Mouse (Mus musculus) neural tube, embryonic 14.5 days (tissue): ENCODE measurements around the gene Trmt6. TPM values are rescaled to one million over a fixed set of nuclear protein-coding genes. Genes with fewer than 3 reads are reported as not detected.

Experiments
- ATAC-seq: fragments of 200-750 bp; cut with Nextera tagmentation; 2 replicates; pipeline ENCODE4 v1.8.0; 2017; ENCODE audit warnings: low read depth, mild to moderate bottlenecking, moderate TSS enrichment, moderate library complexity
- H3K27ac ChIP-seq: fragments of 300-500 bp; sonication (generic); 2 replicates; pipeline ENCODE4 v1.5.1; 2014; ENCODE audit warnings: low read depth, mild to moderate bottlenecking, control low read depth, low read length, moderate library complexity, mixed read lengths
- H3K27me3 ChIP-seq: fragments of 300-500 bp; sonication (generic); 2 replicates; pipeline ENCODE4 v1.6.1; 2014; ENCODE audit warnings: low read length; ENCODE audit not compliant: control insufficient read depth, insufficient read depth
- H3K36me3 ChIP-seq: fragments of 300-500 bp; sonication (generic); 2 replicates; pipeline ENCODE4 v1.6.1; 2014; ENCODE audit warnings: low read length, mixed read lengths; ENCODE audit not compliant: control insufficient read depth, insufficient read depth
- H3K4me1 ChIP-seq: fragments of 300-500 bp; sonication (generic); 2 replicates; pipeline ENCODE4 v1.6.1; 2014; ENCODE audit warnings: low read length; ENCODE audit not compliant: control insufficient read depth, insufficient read depth
- H3K4me2 ChIP-seq: fragments of 300-500 bp; sonication (generic); 2 replicates; pipeline ENCODE4 v1.6.1; 2014; ENCODE audit warnings: mild to moderate bottlenecking, low read depth, low read length, control low read depth
- H3K4me3 ChIP-seq: fragments of 300-500 bp; sonication (generic); 2 replicates; pipeline ENCODE4 v1.5.1; 2014; ENCODE audit warnings: low read depth, low read length, control low read depth, mixed read lengths
- H3K9ac ChIP-seq: fragments of 300-500 bp; sonication (generic); replicated peaks from 2 replicates; pipeline ENCODE4 v1.6.1; 2014; ENCODE audit warnings: low read depth, mild to moderate bottlenecking, control low read depth, low read length, mixed read lengths
- H3K9me3 ChIP-seq: fragments of 300-500 bp; sonication (generic); 2 replicates; pipeline ENCODE4 v1.6.1; 2016; ENCODE audit warnings: low read length; ENCODE audit not compliant: control insufficient read depth
- WGBS: fragments of 180-500 bp; shearing (Covaris S2); extraction: QIAGEN DNeasy Blood & Tissue Kit; methylation state at CpG from one replicate; pipeline ENCODE4 v1.1.7; 2014; 5-methylcytosine and 5-hydroxymethylcytosine counted together
- polyA plus RNA-seq: library from polyadenylated mRNA; unstranded; fragments of >200 nt; fragmentation: Nextera tagmentation; extraction: Ambion mirVana; gene quantifications from 2 replicates; pipeline ENCODE4 v1.2.1, GENCODE M21; 2014

The Trmt6 gene
- polyA plus RNA-seq, 1 experiment from 2014 or later, result 22.3 TPM

DNA sequence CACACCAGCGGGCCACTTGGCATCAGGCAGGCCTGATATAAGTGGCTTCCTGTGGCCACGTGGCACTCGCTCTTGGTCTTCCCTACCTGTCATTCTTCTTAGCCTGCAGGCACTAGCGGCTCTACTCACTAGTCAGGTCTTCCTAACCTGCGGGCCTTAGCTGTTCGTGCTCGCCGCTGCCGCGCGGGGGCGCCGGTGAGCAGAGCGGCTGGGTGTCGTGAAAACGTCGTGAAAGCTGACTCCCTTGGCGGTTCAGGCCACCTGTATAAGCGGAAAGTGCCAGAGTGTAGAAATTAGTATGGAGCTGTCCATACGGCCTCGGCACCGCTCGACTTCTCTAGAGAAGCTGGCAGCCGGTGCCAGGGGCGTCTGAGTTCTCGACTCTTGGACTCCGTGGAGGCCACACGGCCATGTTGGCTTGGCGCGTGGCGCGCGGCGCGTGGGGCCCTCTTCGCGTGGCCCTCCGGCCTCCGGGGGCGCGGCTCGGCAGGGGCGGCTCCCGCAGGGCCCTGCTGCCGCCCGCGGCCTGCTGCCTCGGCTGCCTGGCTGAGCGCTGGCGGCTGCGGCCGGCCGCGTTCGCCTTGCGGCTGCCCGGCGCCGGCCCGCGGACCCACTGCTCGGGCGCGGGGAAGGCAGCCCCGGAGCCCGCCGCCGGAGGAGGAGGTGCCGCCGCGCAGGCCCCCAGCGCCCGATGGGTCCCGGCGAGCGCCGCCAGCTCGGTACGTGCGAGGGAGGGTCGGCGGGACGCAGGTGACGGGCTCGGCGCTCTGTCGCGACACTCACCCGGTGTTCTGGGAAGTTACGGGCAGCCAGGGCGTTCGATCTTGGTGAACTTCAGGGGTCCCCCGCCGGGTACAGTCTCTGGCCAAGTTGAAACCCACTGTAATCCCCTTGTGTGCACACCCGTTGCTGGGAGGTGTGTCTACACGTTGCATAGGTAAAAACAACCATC, 30.8 kb upstream of the Trmt6 start, which contains the start of gene Crls1:
Gene Crls1 (plus strand): TSS at position 260 of the 952 bp plus-strand sequence.
- Histone ChIP-seq H3K36me3 (peaks cover 10% of the 10 kb centered on the region), H3K4me1 (peaks cover 16% of the 10 kb centered on the region), H3K4me2 (peak within 1 kb of the TSS; percentile 83), H3K9me3 (no peaks in the 10 kb centered on the region), H3K27ac (peak within 1 kb of the TSS; percentile 77), H3K9ac (peak within 1 kb of the TSS; percentile 87), H3K4me3 (peak within 1 kb of the TSS; percentile 91), H3K27me3 (no peaks in the 10 kb centered on the region)
- 1% methylated on average over 70 of the region's 96 CpGs for WGBS
- ATAC-seq, result peak; percentile 95

DNA sequence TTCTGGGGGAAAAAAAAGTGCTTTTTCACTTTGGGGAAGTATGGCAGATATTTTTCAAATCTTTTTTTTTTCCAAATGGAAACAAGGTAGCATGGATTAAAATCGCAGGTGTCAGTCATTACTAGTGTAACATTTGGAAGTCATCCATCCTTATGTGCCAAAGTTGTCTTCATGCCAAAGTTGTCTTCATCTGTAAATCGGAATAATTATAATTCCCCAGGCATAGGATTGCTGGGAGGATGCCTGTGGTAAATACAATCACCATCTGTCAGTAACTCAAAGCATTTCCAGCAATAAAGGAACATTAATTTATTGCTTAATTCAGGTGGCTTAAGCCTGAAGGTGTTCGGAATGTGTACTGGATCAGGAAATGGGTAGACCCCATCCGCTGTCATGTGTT, 25.2 kb upstream of the Trmt6 start:
- ATAC-seq, result no peak
- Histone ChIP-seq H3K27ac (no peak overlapping the region), H3K4me2 (no peak overlapping the region), H3K4me1 (peaks cover 2% of the 10 kb centered on the region; the same call in 1 of the 2 replicates), H3K9me3 (no peaks in the 10 kb centered on the region), H3K36me3 (no peaks in the 10 kb centered on the region), H3K27me3 (no peaks in the 10 kb centered on the region), H3K4me3 (no peak overlapping the region), H3K9ac (no peak overlapping the region)
- WGBS, result 93% methylated on average over 4 of the region's 4 CpGs

DNA sequence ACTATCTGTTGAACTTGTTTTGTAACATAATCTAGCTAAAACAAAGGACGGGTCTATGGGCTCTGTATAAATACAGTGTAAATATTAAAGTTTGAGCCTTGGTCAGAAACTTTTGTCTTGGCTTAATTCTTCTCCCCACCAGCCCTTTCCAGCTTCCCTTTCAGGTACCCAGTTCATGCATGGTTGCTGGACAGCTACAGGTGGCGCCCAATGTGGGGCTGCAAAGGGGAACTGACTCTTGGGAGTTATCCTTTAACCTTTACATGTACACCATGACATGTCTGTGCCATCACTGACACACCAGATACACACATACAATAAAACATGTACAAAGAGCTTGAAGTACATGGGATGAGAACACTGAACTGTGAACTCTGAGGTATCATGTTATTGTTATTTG, 12.9 kb downstream of the Trmt6 start:
- H3K36me3 ChIP-seq, result peaks cover 34% of the 10 kb centered on the region
- H3K27me3 ChIP-seq, result no peaks in the 10 kb centered on the region
- no peaks in the 10 kb centered on the region for H3K4me1 ChIP-seq
- no peak overlapping the region for H3K27ac ChIP-seq
- no peak overlapping the region for H3K9ac ChIP-seq
- H3K4me2 ChIP-seq, result no peak overlapping the region
- H3K9me3 ChIP-seq, result no peaks in the 10 kb centered on the region
- no peak for ATAC-seq
- 90% methylated on average over 2 of the region's 2 CpGs for WGBS
- H3K4me3 ChIP-seq, result no peak overlapping the region

DNA sequence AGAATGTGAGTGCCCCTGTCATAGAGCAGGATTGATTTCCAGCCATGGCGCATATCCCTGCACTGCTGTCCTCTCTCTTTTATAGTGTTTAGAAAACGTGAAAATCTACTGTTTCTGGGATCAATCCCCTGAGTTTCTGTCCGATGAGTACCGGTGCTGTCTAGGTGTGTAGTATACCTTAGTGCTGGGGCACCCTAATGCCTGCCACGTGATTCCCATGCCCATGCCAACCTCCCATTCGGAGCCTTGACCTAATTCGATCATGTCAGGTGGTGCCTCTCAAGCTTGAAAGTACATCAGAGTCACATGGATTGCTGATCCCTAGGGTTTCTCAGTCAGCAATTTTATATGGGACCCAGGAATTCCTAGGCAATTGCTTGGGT, 21.7 kb downstream of the Trmt6 start:
- WGBS, result 85% methylated on average over 7 of the region's 7 CpGs
- H3K4me1 ChIP-seq, result no peaks in the 10 kb centered on the region
- H3K4me3 ChIP-seq, result no peak overlapping the region
- H3K27ac ChIP-seq, result no peak overlapping the region
- no peaks in the 10 kb centered on the region; the same call in 1 of the 2 replicates for H3K36me3 ChIP-seq
- no peaks in the 10 kb centered on the region for H3K9me3 ChIP-seq
- no peaks in the 10 kb centered on the region for H3K27me3 ChIP-seq
- no peak for ATAC-seq
- no peak overlapping the region for H3K4me2 ChIP-seq
- no peak overlapping the region for H3K9ac ChIP-seq

DNA sequence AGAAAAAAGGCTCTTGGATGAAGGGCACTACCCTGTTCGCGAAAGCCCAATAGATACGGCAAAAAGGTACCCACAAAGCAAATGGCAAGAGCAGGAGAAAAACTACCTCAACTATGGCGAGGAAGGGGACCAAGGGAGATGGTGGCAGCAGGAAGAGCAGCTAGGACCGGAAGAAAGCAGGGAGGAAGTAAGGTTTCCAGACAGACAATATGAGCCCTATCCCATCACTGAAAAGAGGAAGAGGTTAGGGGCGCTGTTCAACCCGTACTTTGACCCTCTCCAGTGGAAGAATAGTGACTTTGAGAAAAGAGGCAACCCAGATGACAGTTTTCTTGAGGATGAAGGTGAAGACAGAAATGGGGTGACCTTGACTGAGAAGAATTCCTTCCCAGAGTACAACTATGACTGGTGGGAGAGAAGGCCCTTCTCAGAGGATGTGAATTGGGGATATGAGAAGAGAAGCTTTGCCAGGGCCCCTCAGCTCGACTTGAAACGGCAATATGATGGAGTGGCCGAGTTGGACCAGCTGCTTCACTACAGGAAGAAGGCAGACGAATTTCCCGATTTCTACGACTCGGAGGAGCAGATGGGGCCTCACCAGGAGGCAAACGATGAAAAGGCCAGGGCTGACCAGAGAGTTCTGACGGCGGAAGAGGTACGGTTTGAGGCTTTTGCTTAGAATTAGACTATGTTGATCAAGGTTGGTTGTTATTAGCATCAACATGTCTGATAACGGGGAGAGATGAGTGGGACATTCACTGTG, 22.2 kb downstream of the Trmt6 start:
- H3K4me2 ChIP-seq, result no peak overlapping the region
- H3K27ac ChIP-seq, result no peak overlapping the region
- H3K9me3 ChIP-seq, result no peaks in the 10 kb centered on the region
- H3K36me3 ChIP-seq, result no peaks in the 10 kb centered on the region; the same call in 1 of the 2 replicates
- no peaks in the 10 kb centered on the region for H3K4me1 ChIP-seq
- no peak for ATAC-seq
- no peak overlapping the region for H3K4me3 ChIP-seq
- WGBS, result 88% methylated on average over 19 of the region's 19 CpGs
- H3K9ac ChIP-seq, result no peak overlapping the region
- no peaks in the 10 kb centered on the region for H3K27me3 ChIP-seq

DNA sequence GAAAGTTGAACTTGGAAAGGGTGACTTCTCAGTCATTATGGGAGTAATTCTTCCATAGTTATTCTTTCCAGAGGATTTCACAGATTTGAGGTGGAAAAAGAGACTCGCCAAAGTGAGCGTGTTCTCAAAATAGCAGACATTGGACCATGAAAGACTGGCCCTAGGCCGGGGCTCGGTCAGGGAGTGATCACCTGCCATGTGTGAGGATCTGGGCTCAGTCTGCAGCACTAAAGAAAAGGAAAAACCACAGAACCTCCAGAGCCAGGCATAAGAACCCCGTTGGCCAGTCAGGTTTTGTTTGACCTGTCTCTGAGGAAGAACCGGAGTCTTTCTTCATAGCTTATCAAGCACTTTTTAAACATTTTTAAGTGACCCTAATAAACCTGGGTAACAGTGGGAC, 31.8 kb downstream of the Trmt6 start:
- Histone ChIP-seq H3K27me3 (no peaks in the 10 kb centered on the region), H3K4me3 (no peak overlapping the region), H3K4me2 (no peak overlapping the region), H3K4me1 (peaks cover 2% of the 10 kb centered on the region; the same call in 1 of the 2 replicates), H3K9ac (no peak overlapping the region), H3K36me3 (no peaks in the 10 kb centered on the region), H3K27ac (no peak overlapping the region), H3K9me3 (no peaks in the 10 kb centered on the region)
- 87% methylated on average over 6 of the region's 6 CpGs for WGBS
- ATAC-seq, result no peak

DNA sequence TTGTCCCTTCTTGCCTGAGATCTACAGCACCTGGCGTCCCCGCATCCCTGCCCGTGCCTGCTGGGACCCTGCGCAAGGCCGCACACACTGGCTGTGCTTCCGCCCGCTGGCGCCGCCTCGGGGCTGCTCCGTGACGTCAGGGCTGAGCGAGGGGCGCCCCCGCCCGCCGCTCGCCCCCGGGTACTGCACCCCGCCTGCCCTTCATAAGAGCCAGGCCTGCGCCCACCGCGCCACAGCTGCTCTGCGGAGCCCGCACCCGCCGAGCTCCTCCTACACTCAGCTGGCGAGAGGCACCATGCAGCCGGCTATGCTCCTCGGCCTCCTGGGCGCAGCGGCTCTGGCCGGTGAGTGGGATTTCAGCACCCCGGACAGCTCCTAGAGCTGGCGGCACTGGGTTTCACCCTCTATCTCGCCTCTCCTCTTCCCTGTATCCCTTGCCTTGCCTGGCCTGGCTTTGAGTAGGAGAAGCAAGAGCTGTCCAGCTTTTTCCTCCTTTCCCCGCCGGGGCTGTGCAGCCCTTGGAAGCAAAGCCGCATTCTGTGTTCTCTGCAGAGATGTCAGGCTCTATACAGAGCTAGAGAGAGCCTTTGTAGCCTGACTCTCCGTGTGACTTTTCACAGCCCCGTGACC, 34.3 kb downstream of the Trmt6 start:
- Histone ChIP-seq H3K36me3 (no peaks in the 10 kb centered on the region), H3K9me3 (no peaks in the 10 kb centered on the region), H3K9ac (peak overlapping the region; percentile 87), H3K27me3 (no peaks in the 10 kb centered on the region), H3K4me3 (peak overlapping the region; percentile 65), H3K4me2 (peak overlapping the region; percentile 58), H3K4me1 (peaks cover 2% of the 10 kb centered on the region; the same call in 1 of the 2 replicates), H3K27ac (peak overlapping the region; percentile 97)
- peak; percentile 98 for ATAC-seq
- under 1% methylated on average over 37 of the region's 41 CpGs for WGBS

DNA sequence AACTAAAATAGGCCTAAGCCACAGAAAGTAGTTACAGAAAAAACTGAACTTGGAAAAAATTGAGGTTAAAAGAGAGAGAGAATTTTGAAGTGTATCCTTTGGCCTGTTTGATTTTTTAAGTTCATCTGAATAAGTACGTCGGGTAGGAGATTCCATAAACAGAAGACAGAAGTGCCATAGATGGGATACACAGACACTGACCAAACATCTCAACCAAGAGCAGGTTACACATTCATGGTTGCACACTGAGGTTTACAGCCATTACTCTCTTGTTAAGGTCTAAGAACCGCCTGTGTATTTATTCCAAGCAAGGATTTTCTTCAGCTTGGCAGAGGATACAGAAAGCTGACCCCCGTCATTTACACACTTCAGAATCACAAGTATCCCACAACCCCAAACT, 34.9 kb downstream of the Trmt6 start, which contains the start of gene Chgb:
Gene Chgb (plus strand): TSS at position 301 of the 400 bp plus-strand sequence.
- Histone ChIP-seq H3K9me3 (no peaks in the 10 kb centered on the region), H3K36me3 (no peaks in the 10 kb centered on the region), H3K4me3 (peak within 1 kb of the TSS; percentile 65), H3K4me1 (peaks cover 2% of the 10 kb centered on the region; the same call in 1 of the 2 replicates), H3K4me2 (peak within 1 kb of the TSS; percentile 58), H3K27ac (peak within 1 kb of the TSS; percentile 97), H3K9ac (peak within 1 kb of the TSS; percentile 87), H3K27me3 (no peaks in the 10 kb centered on the region)
- 11% methylated on average over 4 of the region's 4 CpGs for WGBS
- ATAC-seq, result no peak; the same call in 1 of the 2 replicates
